ENCODE assay signal across 24 mouse cellular contexts in genomic region chr13:60318436-60319020, GRCm38 (mm10).
DNase-seq lines count a peak whose midpoint lies in the region; ATAC-seq and TF ChIP-seq lines count a peak whose summit lies in the region.
"Had no signal": no experiment of that assay in that cellular context is flagged by ENCODE, and none has a peak within 500 bp of the region (broad histone marks: within the 10 kb centered on the region; RNA-seq: fewer than 3 reads in every experiment).

No protein-coding gene starts in this region.

- intact Hi-C loops in heart, postnatal 14 days (cut with DNase I) = no loop called here

- H3K4me3 ChIP-seq in embryonic facial prominence, embryonic 14.5 days (ENCODE audit: low read depth, low read length) = no peak overlapping the region
- H3K4me3 ChIP-seq in embryonic facial prominence, embryonic 10.5 days = no peak overlapping the region
- no peak overlapping the region for H3K4me3 ChIP-seq in stomach, postnatal 0 days (ENCODE audit: low read depth, low read length)
- no peak overlapping the region for H3K4me3 ChIP-seq in forebrain, embryonic 13.5 days
- H3K4me3 ChIP-seq: hindbrain, embryonic 12.5 days; layer of hippocampus, adult 2 months; limb, embryonic 13.5 days; liver, embryonic 12.5 days; neural tube, embryonic 12.5 days had no signal

- 67% methylated on average over 8 of the region's 8 CpGs for WGBS in embryonic facial prominence, embryonic 14.5 days
- WGBS in embryonic facial prominence, embryonic 10.5 days = 81% methylated on average over 8 of the region's 8 CpGs
- 46% methylated on average over 8 of the region's 8 CpGs for WGBS in stomach, postnatal 0 days
- 89% methylated on average over 8 of the region's 8 CpGs for WGBS in forebrain, embryonic 13.5 days

- H3K4me2 ChIP-seq in embryonic facial prominence, embryonic 14.5 days (ENCODE audit: low read depth, low read length) = no peak overlapping the region
- H3K4me2 ChIP-seq in stomach, postnatal 0 days (replicated peaks; ENCODE audit: low read depth) = no peak overlapping the region
- no peak overlapping the region for H3K4me2 ChIP-seq in forebrain, embryonic 13.5 days
- H3K4me2 ChIP-seq: hindbrain, embryonic 12.5 days; limb, embryonic 13.5 days; liver, embryonic 12.5 days; neural tube, embryonic 12.5 days had no signal

- no peak overlapping the region for H3K9ac ChIP-seq in embryonic facial prominence, embryonic 14.5 days (ENCODE audit: low read depth, low read length)
- H3K9ac ChIP-seq in stomach, postnatal 0 days (ENCODE audit: low read length) = no peak overlapping the region
- H3K9ac ChIP-seq in forebrain, embryonic 13.5 days = no peak overlapping the region
- H3K9ac ChIP-seq: hindbrain, embryonic 12.5 days; limb, embryonic 13.5 days; liver, embryonic 12.5 days; neural tube, embryonic 12.5 days had no signal

- H3K9me3 ChIP-seq in embryonic facial prominence, embryonic 14.5 days (ENCODE audit: control insufficient read depth, low read length) = no peaks in the 10 kb centered on the region
- H3K9me3 ChIP-seq in embryonic facial prominence, embryonic 10.5 days = no peaks in the 10 kb centered on the region
- H3K9me3 ChIP-seq in stomach, postnatal 0 days (ENCODE audit: control insufficient read depth, low read length) = no peaks in the 10 kb centered on the region
- no peaks in the 10 kb centered on the region for H3K9me3 ChIP-seq in forebrain, embryonic 13.5 days (replicated peaks)
- H3K9me3 ChIP-seq: hindbrain, embryonic 12.5 days; limb, embryonic 13.5 days; liver, embryonic 12.5 days; neural tube, embryonic 12.5 days had no signal

- H3K27me3 ChIP-seq in embryonic facial prominence, embryonic 14.5 days (replicated peaks; ENCODE audit: control insufficient read depth, insufficient read depth, low read length) = no peaks in the 10 kb centered on the region
- H3K27me3 ChIP-seq in embryonic facial prominence, embryonic 10.5 days (replicated peaks; ENCODE audit: low read depth, poor library complexity, severe bottlenecking) = no peaks in the 10 kb centered on the region
- no peaks in the 10 kb centered on the region for H3K27me3 ChIP-seq in stomach, postnatal 0 days (ENCODE audit: control insufficient read depth, insufficient read depth, low read length)
- H3K27me3 ChIP-seq in forebrain, embryonic 13.5 days = no peaks in the 10 kb centered on the region
- H3K27me3 ChIP-seq: hindbrain, embryonic 12.5 days; limb, embryonic 13.5 days; liver, embryonic 12.5 days; neural tube, embryonic 12.5 days had no signal

- H3K27ac ChIP-seq in embryonic facial prominence, embryonic 14.5 days (replicated peaks; ENCODE audit: low read depth, low read length) = no peak overlapping the region
- H3K27ac ChIP-seq in embryonic facial prominence, embryonic 10.5 days (replicated peaks) = no peak overlapping the region
- H3K27ac ChIP-seq in stomach, postnatal 0 days (replicated peaks) = no peak overlapping the region
- H3K27ac ChIP-seq in forebrain, embryonic 13.5 days = no peak overlapping the region
- H3K27ac ChIP-seq: hindbrain, embryonic 12.5 days; layer of hippocampus, adult 2 months; limb, embryonic 13.5 days; liver, embryonic 12.5 days; neural tube, embryonic 12.5 days had no signal

- no peaks in the 10 kb centered on the region for H3K4me1 ChIP-seq in embryonic facial prominence, embryonic 14.5 days (ENCODE audit: control insufficient read depth, insufficient read depth, low read length)
- no peaks in the 10 kb centered on the region for H3K4me1 ChIP-seq in embryonic facial prominence, embryonic 10.5 days
- H3K4me1 ChIP-seq in stomach, postnatal 0 days (replicated peaks; ENCODE audit: control insufficient read depth, insufficient read depth) = no peaks in the 10 kb centered on the region
- no peaks in the 10 kb centered on the region for H3K4me1 ChIP-seq in forebrain, embryonic 13.5 days
- H3K4me1 ChIP-seq: hindbrain, embryonic 12.5 days; liver, embryonic 12.5 days; neural tube, embryonic 12.5 days had no signal

- no peak for ATAC-seq in embryonic facial prominence, embryonic 14.5 days (ENCODE audit: low read depth)
- peak; percentile 67; the same call in 1 of the 2 replicates for ATAC-seq in stomach, postnatal 0 days (ENCODE audit: low FRiP score, low TSS enrichment)
- no peak for ATAC-seq in forebrain, embryonic 13.5 days
- ATAC-seq: forebrain, embryonic 16.5 days; liver, embryonic 12.5 days had no signal

- TF ChIP-seq CTCF in stomach, postnatal 0 days (IDR thresholded peaks at IDR 0.05; ENCODE audit: low read depth) = no peak

- TF ChIP-seq EP300 in stomach, postnatal 0 days (optimal IDR thresholded peaks at IDR 0.05) = peak; percentile 59

- DNase-seq in embryonic facial prominence, embryonic 14.5 days (ENCODE audit: low spot score) = peak; percentile 44
- DNase-seq in embryonic facial prominence, embryonic 10.5 days (ENCODE audit: low spot score) = no peak
- peak; percentile 31 for DNase-seq in heart, adult 8-10 months (ENCODE audit: low spot score)
- no peak for DNase-seq in heart, postnatal 14 days
- DNase-seq in urinary bladder, postnatal 14 days (ENCODE audit: low spot score) = peak; percentile 53
- DNase-seq in urinary bladder, postnatal 10 days (ENCODE audit: low spot score) = no peak
- DNase-seq in stomach, postnatal 0 days (ENCODE audit: low spot score) = no peak
- DNase-seq: adrenal gland, postnatal 25 days; cerebellum, adult 8-10 months; kidney, adult 8-10 months; kidney, postnatal 10 days; lung, adult 2 months; lung, postnatal 4 days; midbrain, embryonic 14.5 days; retina, postnatal 1 day; right cerebral cortex, postnatal 25 days; thymus, adult 2 months had no signal

- H3K36me3 ChIP-seq in embryonic facial prominence, embryonic 14.5 days (ENCODE audit: control insufficient read depth, insufficient read depth, low read length) = no peaks in the 10 kb centered on the region
- no peaks in the 10 kb centered on the region for H3K36me3 ChIP-seq in embryonic facial prominence, embryonic 10.5 days (replicated peaks)
- H3K36me3 ChIP-seq in stomach, postnatal 0 days (ENCODE audit: control insufficient read depth, insufficient read depth, low read length) = no peaks in the 10 kb centered on the region
- H3K36me3 ChIP-seq in forebrain, embryonic 13.5 days (ENCODE audit: poor library complexity, severe bottlenecking) = no peaks in the 10 kb centered on the region
- H3K36me3 ChIP-seq: hindbrain, embryonic 12.5 days; limb, embryonic 13.5 days; liver, embryonic 12.5 days; neural tube, embryonic 12.5 days had no signal

Comparison
In these comparisons a context has a peak if more than half of its experiments do, and no peak if none do; other contexts are left out.
1. DNase-seq: peak in embryonic facial prominence, embryonic 14.5 days (single experiment), heart, adult 8-10 months (single experiment) and urinary bladder, postnatal 14 days (single experiment); none in embryonic facial prominence, embryonic 10.5 days (single experiment), heart, postnatal 14 days (0 of 2), urinary bladder, postnatal 10 days (single experiment) and stomach, postnatal 0 days (single experiment).